Mouse (Mus musculus): ENCODE results near the gene Pax2. TPM values are rescaled to one million over a fixed set of nuclear protein-coding genes. Genes with fewer than 3 reads are reported as not detected.

Pax2 gene
- polyA plus RNA-seq, 1 experiment from 2014 or later, result not detected

GRCm38 (mm10) chr19:44874186-44874898, 118.5 kb downstream of the Pax2 start:
- WGBS (ENCODE audit: insufficient replicate concordance), result 55% methylated on average over 15 of the region's 15 CpGs
- Histone ChIP-seq H3K9me3 (replicated peaks) (no peaks in the 10 kb centered on the region), H3K27me3 (replicated peaks) (peaks cover 64% of the 10 kb centered on the region), H3K9ac (no peak overlapping the region), H3K4me3 (no peak overlapping the region), H3K27ac (no peak overlapping the region), H3K36me3 (no peaks in the 10 kb centered on the region), H3K4me1 (no peaks in the 10 kb centered on the region), H3K4me2 (no peak overlapping the region)
- no peak for ATAC-seq

- Histone ChIP-seq H3K36me3 (no peaks in the 10 kb centered on the region), H3K27me3 (replicated peaks) (peaks cover 64% of the 10 kb centered on the region), H3K9me3 (replicated peaks) (no peaks in the 10 kb centered on the region), H3K4me1 (no peaks in the 10 kb centered on the region), H3K4me3 (no peak overlapping the region), H3K9ac (no peak overlapping the region), H3K4me2 (no peak overlapping the region), H3K27ac (no peak overlapping the region)
- WGBS (ENCODE audit: insufficient replicate concordance), result 16% methylated on average over 6 of the region's 6 CpGs
- no peak for ATAC-seq
Measured at GRCm38 (mm10) chr19:44874928-44875327, 119.1 kb downstream of the Pax2 start.

- no peak for ATAC-seq
- WGBS (ENCODE audit: insufficient replicate concordance), result 46% methylated on average over 1 of the region's 1 CpGs
- no peak overlapping the region for H3K9ac ChIP-seq
Measured at GRCm38 (mm10) chr19:44875718-44876117, 119.9 kb downstream of the Pax2 start.

GRCm38 (mm10) chr19:44876529-44876928, 120.7 kb downstream of the Pax2 start:
- Histone ChIP-seq H3K36me3 (no peaks in the 10 kb centered on the region), H3K4me3 (no peak overlapping the region), H3K4me1 (no peaks in the 10 kb centered on the region), H3K4me2 (no peak overlapping the region), H3K9me3 (replicated peaks) (no peaks in the 10 kb centered on the region), H3K9ac (no peak overlapping the region), H3K27me3 (replicated peaks) (peaks cover 69% of the 10 kb centered on the region), H3K27ac (no peak overlapping the region)
- no peak for ATAC-seq
- WGBS (ENCODE audit: insufficient replicate concordance), result 65% methylated on average over 7 of the region's 7 CpGs

More at GRCm38 (mm10) chr19:44875718-44876117, 119.9 kb downstream of the Pax2 start:
- Histone ChIP-seq H3K36me3 (no peaks in the 10 kb centered on the region), H3K4me2 (no peak overlapping the region), H3K9me3 (replicated peaks) (no peaks in the 10 kb centered on the region), H3K27me3 (replicated peaks) (peaks cover 67% of the 10 kb centered on the region), H3K27ac (no peak overlapping the region), H3K4me3 (no peak overlapping the region), H3K4me1 (no peaks in the 10 kb centered on the region)

GRCm38 (mm10) chr19:44882552-44883024, 126.7 kb downstream of the Pax2 start:
- no peaks in the 10 kb centered on the region for H3K9me3 ChIP-seq (replicated peaks)
- H3K4me1 ChIP-seq, result no peaks in the 10 kb centered on the region
- H3K9ac ChIP-seq, result no peak overlapping the region
- no peaks in the 10 kb centered on the region for H3K36me3 ChIP-seq
- no peak overlapping the region for H3K27ac ChIP-seq
- peak overlapping the region; percentile 34 for H3K4me3 ChIP-seq
- peak overlapping the region; percentile 49 for H3K4me2 ChIP-seq
- 2% methylated on average over 31 of the region's 31 CpGs for WGBS (ENCODE audit: insufficient replicate concordance)
- no peak for ATAC-seq
- H3K27me3 ChIP-seq (replicated peaks), result peaks cover 87% of the 10 kb centered on the region

- peaks cover 79% of the 10 kb centered on the region for H3K27me3 ChIP-seq (replicated peaks)
- H3K4me2 ChIP-seq, result no peak overlapping the region
- H3K4me1 ChIP-seq, result peaks cover 1% of the 10 kb centered on the region; the same call in 1 of the 2 replicates
- WGBS (ENCODE audit: insufficient replicate concordance), result 43% methylated on average over 3 of the region's 3 CpGs
- H3K9ac ChIP-seq, result no peak overlapping the region
- no peak overlapping the region for H3K27ac ChIP-seq
- no peaks in the 10 kb centered on the region for H3K36me3 ChIP-seq
- ATAC-seq, result no peak
- no peaks in the 10 kb centered on the region for H3K9me3 ChIP-seq (replicated peaks)
- no peak overlapping the region for H3K4me3 ChIP-seq
Measured at GRCm38 (mm10) chr19:44884331-44884730, 128.5 kb downstream of the Pax2 start.

GRCm38 (mm10) chr19:44886475-44886874, 130.6 kb downstream of the Pax2 start:
- Histone ChIP-seq H3K27ac (no peak overlapping the region), H3K9me3 (replicated peaks) (no peaks in the 10 kb centered on the region), H3K4me1 (peaks cover 5% of the 10 kb centered on the region; the same call in 1 of the 2 replicates), H3K27me3 (replicated peaks) (peaks cover 69% of the 10 kb centered on the region), H3K4me2 (no peak overlapping the region), H3K36me3 (no peaks in the 10 kb centered on the region), H3K9ac (no peak overlapping the region), H3K4me3 (no peak overlapping the region)
- 48% methylated on average over 3 of the region's 3 CpGs for WGBS (ENCODE audit: insufficient replicate concordance)
- no peak for ATAC-seq

Small RNAs within 50 kb of the gene (microRNA-seq; reads per million reads assigned to microRNA genes)
- not detected for gene Mir6405

Other genes starting within 250 kb of the Pax2 start
- gene Sec31b, start 210.2 kb upstream of the Pax2 start, polyA plus RNA-seq (2016; fragmentation: Nextera tagmentation; extraction: Ambion mirVana), result 0.36 and 0.38 TPM in 2 replicates
- gene Gm20538, start 203.2 kb upstream of the Pax2 start, polyA plus RNA-seq (2016; fragmentation: Nextera tagmentation; extraction: Ambion mirVana), result not detected in 2 replicates
- 381 and 395 TPM in 2 replicates for gene Ndufb8, start 200.6 kb upstream of the Pax2 start, polyA plus RNA-seq (2016; fragmentation: Nextera tagmentation; extraction: Ambion mirVana)
- gene Hif1an, start 193.2 kb upstream of the Pax2 start, polyA plus RNA-seq (2016; fragmentation: Nextera tagmentation; extraction: Ambion mirVana), result 18.0 and 18.3 TPM in 2 replicates
- gene Slf2, start 175.1 kb downstream of the Pax2 start, polyA plus RNA-seq (2016; fragmentation: Nextera tagmentation; extraction: Ambion mirVana), result 25.8 and 27.2 TPM in 2 replicates
- 2.4 TPM in 2 replicates for gene Sema4g, start 233.1 kb downstream of the Pax2 start, polyA plus RNA-seq (2016; fragmentation: Nextera tagmentation; extraction: Ambion mirVana)
- 18.5 and 20.9 TPM in 2 replicates for gene Twnk, start 249.6 kb downstream of the Pax2 start, polyA plus RNA-seq (2016; fragmentation: Nextera tagmentation; extraction: Ambion mirVana)

Data from liver, embryonic 12.5 days (tissue).